Mouse (Mus musculus): ENCODE data around the gene Prss2. TPM values are rescaled to one million over a fixed set of nuclear protein-coding genes. Genes with fewer than 3 reads are reported as not detected.
"Not testable (repeated sequence)": the region's sequence is repeated elsewhere in the genome, so short reads cannot be mapped to it uniquely, and the experiment has no call there.

The Prss2 gene
- total RNA-seq, 2 experiments from 2014 or later, result not detected

DNA sequence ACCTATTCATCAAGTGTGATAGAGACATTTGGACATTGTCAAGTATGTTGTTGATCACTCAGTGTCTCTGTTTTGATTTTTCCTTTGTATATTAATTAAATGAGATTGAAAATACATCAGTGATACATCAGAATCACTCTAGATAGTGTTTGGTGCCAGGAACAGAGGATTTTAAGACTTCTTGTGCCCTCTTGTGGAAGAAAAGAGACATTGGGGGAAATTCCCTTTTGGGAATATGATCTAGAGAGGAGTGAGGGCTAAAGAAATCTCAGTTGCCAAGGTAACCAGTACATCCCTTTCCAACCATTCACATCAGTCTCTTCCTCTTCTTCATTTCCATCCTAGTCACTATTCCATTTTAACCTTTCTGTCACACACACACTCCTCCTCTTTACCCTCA lies 34.8 kb downstream of the Prss2 start:
- no peak for DNase-seq

DNA sequence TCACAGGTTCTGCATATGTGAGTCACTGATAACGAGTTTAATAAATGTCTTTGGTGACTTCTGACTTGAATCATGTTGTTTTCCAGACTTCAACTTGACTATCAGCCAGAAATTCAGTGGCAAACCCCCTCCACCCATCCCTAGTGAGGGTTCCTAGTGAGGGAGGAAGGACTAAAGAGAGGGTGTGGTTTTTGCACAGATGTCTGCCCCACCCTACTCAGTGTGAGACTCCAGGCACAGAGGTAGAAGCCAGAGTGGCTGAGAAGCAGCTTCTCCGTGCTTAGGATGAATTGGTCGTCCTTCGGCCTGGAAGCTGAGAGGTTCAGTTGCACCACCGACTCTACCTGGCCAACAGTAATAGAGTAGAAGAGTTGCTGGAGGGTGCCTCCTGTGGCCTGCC lies 35.9 kb downstream of the Prss2 start:
- no peak for DNase-seq

DNA sequence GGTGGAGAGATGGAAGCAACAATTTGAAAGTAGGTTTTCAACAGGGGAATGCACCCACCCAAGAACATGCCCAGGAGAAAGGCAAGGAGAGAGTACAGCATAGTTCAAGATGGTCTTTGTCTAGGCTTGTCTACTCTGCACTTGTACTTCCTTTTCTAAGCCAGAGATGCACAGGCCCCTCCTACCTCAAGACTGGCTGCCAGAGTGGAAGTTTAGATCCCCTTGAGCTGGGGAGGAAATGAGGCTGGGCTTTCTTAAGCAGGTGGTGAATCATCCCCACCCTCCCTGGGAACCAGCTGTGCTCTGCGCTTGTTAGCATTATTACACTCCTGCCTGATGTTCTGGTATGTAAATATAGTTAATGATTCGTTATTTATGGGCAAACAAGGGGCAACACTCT lies 36.7 kb downstream of the Prss2 start:
- DNase-seq, result no peak

GRCm38 (mm10) chr6:41559331-41559730 lies 37.7 kb downstream of the Prss2 start:
- DNase-seq, result no peak

GRCm38 (mm10) chr6:41560273-41560672 lies 38.7 kb downstream of the Prss2 start:
- DNase-seq, result no peak

GRCm38 (mm10) chr6:41562598-41562997 lies 41.0 kb downstream of the Prss2 start:
- no peak for DNase-seq

- DNase-seq, result not testable (repeated sequence)
These were observed 41.7 kb downstream of the Prss2 start for GRCm38 (mm10) chr6:41563104-41563951.

DNA sequence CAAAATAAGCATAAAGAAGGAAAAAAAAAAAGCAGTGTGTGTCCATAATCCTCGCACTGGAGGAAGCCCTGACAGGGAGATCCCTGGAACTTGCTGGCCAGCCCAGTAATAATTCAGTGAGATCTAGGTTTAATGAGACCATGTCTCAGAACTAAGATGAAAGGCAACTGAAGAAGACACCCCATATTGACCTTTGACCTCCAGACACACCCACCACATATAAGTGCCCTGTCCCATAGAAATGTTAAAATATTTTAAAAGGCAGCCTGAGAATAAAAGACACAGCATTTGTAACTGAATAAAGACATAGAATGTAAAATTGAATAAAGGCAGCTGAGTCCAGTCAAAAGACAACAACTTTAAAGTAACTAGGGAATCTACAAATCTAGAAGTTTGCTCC lies 43.7 kb downstream of the Prss2 start:
- DNase-seq, result no peak

DNA sequence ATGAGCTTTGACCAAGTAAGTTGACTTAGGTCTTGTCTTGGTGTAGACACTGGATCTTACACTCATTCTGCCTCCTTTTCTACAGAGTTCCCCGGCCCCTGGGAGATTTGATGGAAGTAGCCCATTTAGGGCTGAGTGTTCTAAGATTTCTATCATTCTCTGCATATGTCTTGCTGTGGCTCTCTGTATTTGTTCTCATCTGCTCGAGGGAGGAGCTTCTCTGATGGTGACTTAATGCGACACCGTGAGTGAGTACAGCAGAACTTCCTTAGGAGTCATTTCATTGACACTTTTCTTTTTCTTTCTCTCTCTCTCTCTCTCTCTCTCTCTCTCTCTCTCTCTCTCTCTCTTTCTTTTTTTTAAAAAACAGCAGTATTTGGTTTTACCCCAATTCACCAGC lies 45.4 kb downstream of the Prss2 start:
- no peak for DNase-seq

GRCm38 (mm10) chr6:41569078-41569477 lies 47.5 kb downstream of the Prss2 start:
- no peak for DNase-seq

Other genes with a start within 250 kb of the Prss2 start
- not detected for gene Try4, start 219.5 kb upstream of the Prss2 start, total RNA-seq (2021)
- not detected for gene Try5, start 204.9 kb upstream of the Prss2 start, total RNA-seq (2021)
- not detected for gene Try10, start 167.7 kb upstream of the Prss2 start, total RNA-seq (2021)
- not detected for gene Prss3, start 144.1 kb upstream of the Prss2 start, total RNA-seq (2021)
- not detected for gene Gm5771, start 129.4 kb upstream of the Prss2 start, total RNA-seq (2021)
- gene Gm10334, start 75.6 kb upstream of the Prss2 start, total RNA-seq (2021), result not detected
- gene Prss1, start 62.9 kb upstream of the Prss2 start, total RNA-seq (2021), result not detected
- 1 to 10 TPM; 1.2 to 1.6 TPM for gene Ephb6, start 83.7 kb downstream of the Prss2 start, total RNA-seq (2021)
- not detected for gene Trpv6, start 114.6 kb downstream of the Prss2 start, total RNA-seq (2021)
- gene Trpv5, start 159.0 kb downstream of the Prss2 start, total RNA-seq (2021), result not detected
- gene Llcfc1, start 162.6 kb downstream of the Prss2 start, total RNA-seq (2021), result not detected
- gene Kel, start 182.6 kb downstream of the Prss2 start, total RNA-seq (2021), result not detected

Measured in gastrocnemius, postnatal 25 days (tissue).